Mouse (Mus musculus): Measurements from ENCODE around the gene Acot7. TPM values are rescaled to one million over a fixed set of nuclear protein-coding genes. Genes with fewer than 3 reads are reported as not detected.

The Acot7 gene
- polyA plus RNA-seq, 1 experiment from 2014 or later, result 427 TPM

GRCm38 (mm10) chr4:152296874-152297861, 119.2 kb downstream of the Acot7 start, which contains the start of gene Icmt:
Gene Icmt (plus strand): TSS chr4:152297227.
- WGBS, result under 1% methylated on average over 118 of the region's 119 CpGs
- Histone ChIP-seq H3K4me1 (replicated peaks) (peaks cover 28% of the 10 kb centered on the region), H3K27me3 (peaks cover 37% of the 10 kb centered on the region), H3K9me3 (no peaks in the 10 kb centered on the region), H3K27ac (replicated peaks) (peak within 1 kb of the TSS; percentile 74), H3K4me3 (peak within 1 kb of the TSS; percentile 65), H3K9ac (peak within 1 kb of the TSS; percentile 77), H3K36me3 (peaks cover 12% of the 10 kb centered on the region; the same call in 1 of the 2 replicates), H3K4me2 (peak within 1 kb of the TSS; percentile 91)
- peak; percentile 95 for ATAC-seq (ENCODE audit: low FRiP score, low read depth)

GRCm38 (mm10) chr4:152298836-152299235, 120.9 kb downstream of the Acot7 start:
- peak overlapping the region; percentile 91; the same call in 1 of the 2 replicates for H3K4me2 ChIP-seq
- H3K4me1 ChIP-seq (replicated peaks), result peaks cover 18% of the 10 kb centered on the region
- no peaks in the 10 kb centered on the region for H3K9me3 ChIP-seq
- no peak overlapping the region for H3K9ac ChIP-seq
- WGBS, result 82% methylated on average over 14 of the region's 14 CpGs
- no peak for ATAC-seq (ENCODE audit: low FRiP score, low read depth)
- peaks cover 21% of the 10 kb centered on the region for H3K27me3 ChIP-seq
- H3K27ac ChIP-seq (replicated peaks), result no peak overlapping the region
- no peak overlapping the region; the same call in 1 of the 2 replicates for H3K4me3 ChIP-seq
- peaks cover 25% of the 10 kb centered on the region for H3K36me3 ChIP-seq

GRCm38 (mm10) chr4:152300375-152300774, 122.4 kb downstream of the Acot7 start:
- no peak overlapping the region for H3K9ac ChIP-seq
- H3K36me3 ChIP-seq, result peaks cover 35% of the 10 kb centered on the region
- WGBS, result 86% methylated on average over 8 of the region's 8 CpGs
- ATAC-seq (ENCODE audit: low FRiP score, low read depth), result no peak
- no peak overlapping the region for H3K4me2 ChIP-seq
- H3K4me3 ChIP-seq, result no peak overlapping the region
- H3K9me3 ChIP-seq, result no peaks in the 10 kb centered on the region
- H3K27me3 ChIP-seq, result peaks cover 7% of the 10 kb centered on the region
- no peak overlapping the region for H3K27ac ChIP-seq (replicated peaks)
- H3K4me1 ChIP-seq (replicated peaks), result peaks cover 25% of the 10 kb centered on the region

- H3K27me3 ChIP-seq, result no peaks in the 10 kb centered on the region
- no peak for ATAC-seq (ENCODE audit: low FRiP score, low read depth)
- H3K9me3 ChIP-seq, result no peaks in the 10 kb centered on the region
- H3K4me1 ChIP-seq (replicated peaks), result peaks cover 34% of the 10 kb centered on the region
- 70% methylated on average over 11 of the region's 11 CpGs for WGBS
- H3K36me3 ChIP-seq, result peaks cover 35% of the 10 kb centered on the region
- H3K9ac ChIP-seq, result no peak overlapping the region
- no peak overlapping the region for H3K27ac ChIP-seq (replicated peaks)
- H3K4me2 ChIP-seq, result no peak overlapping the region
- H3K4me3 ChIP-seq, result no peak overlapping the region
These were observed 124.1 kb downstream of the Acot7 start for GRCm38 (mm10) chr4:152302012-152302411.

- no peaks in the 10 kb centered on the region for H3K27me3 ChIP-seq
- H3K36me3 ChIP-seq, result peaks cover 35% of the 10 kb centered on the region
- ATAC-seq (ENCODE audit: low FRiP score, low read depth), result no peak
- no peaks in the 10 kb centered on the region for H3K9me3 ChIP-seq
- H3K27ac ChIP-seq (replicated peaks), result no peak overlapping the region
- peaks cover 28% of the 10 kb centered on the region for H3K4me1 ChIP-seq (replicated peaks)
- 91% methylated on average over 10 of the region's 10 CpGs for WGBS
- no peak overlapping the region for H3K4me3 ChIP-seq
- H3K4me2 ChIP-seq, result no peak overlapping the region
- no peak overlapping the region for H3K9ac ChIP-seq
These were observed 125.2 kb downstream of the Acot7 start for GRCm38 (mm10) chr4:152303172-152303571.

GRCm38 (mm10) chr4:152304685-152305084, 126.8 kb downstream of the Acot7 start:
- 0 out of 2 replicates have a peak overlapping the region, but pooled peaks have one; percentile 23 for H3K27ac ChIP-seq (replicated peaks)
- no peak overlapping the region for H3K4me2 ChIP-seq
- peaks cover 6% of the 10 kb centered on the region for H3K27me3 ChIP-seq
- H3K9me3 ChIP-seq, result no peaks in the 10 kb centered on the region
- peaks cover 19% of the 10 kb centered on the region for H3K4me1 ChIP-seq (replicated peaks)
- H3K9ac ChIP-seq, result no peak overlapping the region
- WGBS, result 78% methylated on average over 6 of the region's 6 CpGs
- H3K4me3 ChIP-seq, result no peak overlapping the region
- peak; percentile 53 for ATAC-seq (ENCODE audit: low FRiP score, low read depth)
- peaks cover 34% of the 10 kb centered on the region for H3K36me3 ChIP-seq

GRCm38 (mm10) chr4:152305991-152306390, 128.1 kb downstream of the Acot7 start:
- no peak overlapping the region for H3K27ac ChIP-seq (replicated peaks)
- H3K9ac ChIP-seq, result no peak overlapping the region
- H3K9me3 ChIP-seq, result no peaks in the 10 kb centered on the region
- H3K36me3 ChIP-seq, result peaks cover 23% of the 10 kb centered on the region; the same call in 1 of the 2 replicates
- no peak for ATAC-seq (ENCODE audit: low FRiP score, low read depth)
- WGBS, result 53% methylated on average over 6 of the region's 6 CpGs
- H3K27me3 ChIP-seq, result peaks cover 19% of the 10 kb centered on the region
- H3K4me1 ChIP-seq (replicated peaks), result peaks cover 19% of the 10 kb centered on the region
- H3K4me2 ChIP-seq, result no peak overlapping the region
- no peak overlapping the region for H3K4me3 ChIP-seq

GRCm38 (mm10) chr4:152307542-152307941, 129.6 kb downstream of the Acot7 start:
- Histone ChIP-seq H3K36me3 (peaks cover 23% of the 10 kb centered on the region; the same call in 1 of the 2 replicates), H3K9me3 (no peaks in the 10 kb centered on the region), H3K27ac (replicated peaks) (no peak overlapping the region), H3K9ac (no peak overlapping the region), H3K27me3 (peaks cover 35% of the 10 kb centered on the region), H3K4me2 (no peak overlapping the region), H3K4me1 (replicated peaks) (peaks cover 27% of the 10 kb centered on the region), H3K4me3 (no peak overlapping the region)
- ATAC-seq (ENCODE audit: low FRiP score, low read depth), result no peak
- WGBS, result 79% methylated on average over 9 of the region's 9 CpGs

- H3K9me3 ChIP-seq, result no peaks in the 10 kb centered on the region
- no peak overlapping the region for H3K27ac ChIP-seq (replicated peaks)
- H3K4me3 ChIP-seq, result peak overlapping the region; percentile 41
- peak overlapping the region; percentile 74 for H3K4me2 ChIP-seq
- H3K4me1 ChIP-seq (replicated peaks), result peaks cover 31% of the 10 kb centered on the region
- no peaks in the 10 kb centered on the region for H3K36me3 ChIP-seq
- ATAC-seq (ENCODE audit: low FRiP score, low read depth), result no peak
- 4% methylated on average over 14 of the region's 14 CpGs for WGBS
- H3K9ac ChIP-seq, result no peak overlapping the region
- peaks cover 77% of the 10 kb centered on the region for H3K27me3 ChIP-seq
These were observed 134.3 kb downstream of the Acot7 start for GRCm38 (mm10) chr4:152312186-152312585.

GRCm38 (mm10) chr4:152313211-152313632, 135.3 kb downstream of the Acot7 start:
- ATAC-seq (ENCODE audit: low FRiP score, low read depth), result peak; percentile 54
- peaks cover 87% of the 10 kb centered on the region for H3K27me3 ChIP-seq
- H3K27ac ChIP-seq (replicated peaks), result 0 out of 2 replicates have a peak overlapping the region, but pooled peaks have one; percentile 5
- peak overlapping the region; percentile 37; the same call in 1 of the 2 replicates for H3K9ac ChIP-seq
- under 1% methylated on average over 29 of the region's 29 CpGs for WGBS
- peaks cover 31% of the 10 kb centered on the region for H3K4me1 ChIP-seq (replicated peaks)
- H3K36me3 ChIP-seq, result no peaks in the 10 kb centered on the region
- H3K9me3 ChIP-seq, result no peaks in the 10 kb centered on the region
- peak overlapping the region; percentile 74 for H3K4me2 ChIP-seq
- peak overlapping the region; percentile 41 for H3K4me3 ChIP-seq

- H3K9me3 ChIP-seq, result no peaks in the 10 kb centered on the region
- peak; percentile 24; the same call in 1 of the 2 replicates for ATAC-seq (ENCODE audit: low FRiP score, low read depth)
- H3K27ac ChIP-seq (replicated peaks), result no peak overlapping the region
- no peaks in the 10 kb centered on the region for H3K36me3 ChIP-seq
- peak overlapping the region; percentile 74 for H3K4me2 ChIP-seq
- H3K27me3 ChIP-seq, result peaks cover 90% of the 10 kb centered on the region
- H3K4me1 ChIP-seq (replicated peaks), result peaks cover 36% of the 10 kb centered on the region
- peak overlapping the region; percentile 41 for H3K4me3 ChIP-seq
- no peak overlapping the region for H3K9ac ChIP-seq
These were observed 136.0 kb downstream of the Acot7 start for GRCm38 (mm10) chr4:152313934-152314333.
